Mouse (Mus musculus) CH12.LX (cell line): ENCODE results near the gene Arhgap35.

Experiments used
- CTCF ChIP-seq, 2 experiments: IDR thresholded peaks in 1 of 2; conservative IDR thresholded peaks in 1 of 2; 2 replicates each; pipeline ENCODE4 v1.5.1; 2011 to 2012; ENCODE audit warnings: low read depth in 2 of 2, low read length in 2 of 2, improper control_type of control experiment in 1 of 2, inconsistent platforms in 1 of 2, mild to moderate bottlenecking in 1 of 2, moderate library complexity in 1 of 2
- JUN ChIP-seq: IDR thresholded peaks from 2 replicates; pipeline ENCODE4 v1.6.1; 2011; ENCODE audit warnings: low read depth, mild to moderate bottlenecking, low read length, improper control_type of control experiment, moderate library complexity; ENCODE audit not compliant: insufficient read depth
- KAT2A ChIP-seq: IDR thresholded peaks from 2 replicates; pipeline ENCODE4 v1.6.1; 2012; ENCODE audit warnings: low read length, improper control_type of control experiment, inconsistent platforms; ENCODE audit not compliant: insufficient replicate concordance
- MYC ChIP-seq: IDR thresholded peaks from 2 replicates; pipeline ENCODE4 v1.6.1; 2011; ENCODE audit warnings: low read depth, mild to moderate bottlenecking, improper control_type of control experiment, low read length
- POLR2A ChIP-seq: IDR thresholded peaks from 2 replicates; pipeline ENCODE4 v1.6.1; 2011; ENCODE audit warnings: low read depth, mild to moderate bottlenecking, improper control_type of control experiment, low read length
- RAD21 ChIP-seq: IDR thresholded peaks from 2 replicates; pipeline ENCODE4 v1.6.1; 2011; ENCODE audit warnings: low read depth, mild to moderate bottlenecking, low read length, improper control_type of control experiment, moderate library complexity
- SIN3A ChIP-seq: IDR thresholded peaks from 2 replicates; pipeline ENCODE4 v1.6.1; 2012; ENCODE audit warnings: low read length, improper control_type of control experiment, inconsistent platforms
- TCF12 ChIP-seq: IDR thresholded peaks from 2 replicates; pipeline ENCODE4 v1.6.1; 2014; ENCODE audit warnings: low read depth, mild to moderate bottlenecking, inconsistent platforms, low read length, improper control_type of control experiment
- USF1 ChIP-seq: IDR thresholded peaks from 2 replicates; pipeline ENCODE4 v1.6.1; 2014; ENCODE audit warnings: low read depth, mild to moderate bottlenecking, inconsistent platforms, low read length, improper control_type of control experiment
- ZKSCAN1 ChIP-seq: IDR thresholded peaks from 2 replicates; pipeline ENCODE4 v1.6.1; 2012; ENCODE audit warnings: low read depth, inconsistent platforms, low read length, improper control_type of control experiment, borderline replicate concordance
- ZMIZ1 ChIP-seq: IDR thresholded peaks from 2 replicates; pipeline ENCODE4 v1.6.1; 2012; ENCODE audit warnings: low read depth, mild to moderate bottlenecking, inconsistent platforms, low read length, improper control_type of control experiment
- ZNF384 ChIP-seq: IDR thresholded peaks from 2 replicates; pipeline ENCODE4 v1.6.1; 2012; ENCODE audit warnings: low read depth, low read length, improper control_type of control experiment, inconsistent platforms

GRCm38 (mm10) chr7:16608961-16609360 is 5.8 kb downstream of the Arhgap35 start:
- no peak for TF ChIP-seq ZMIZ1
- no peak for TF ChIP-seq ZNF384
- TF ChIP-seq SIN3A = no peak
- TF ChIP-seq TCF12 = no peak
- TF ChIP-seq RAD21 = no peak
- no peak for TF ChIP-seq ZKSCAN1
- TF ChIP-seq KAT2A = no peak
- TF ChIP-seq JUN = no peak
- TF ChIP-seq MYC = no peak
- no peak for TF ChIP-seq USF1
- TF ChIP-seq CTCF (conservative IDR thresholded peaks at IDR 0.05 in 1 of 2, IDR thresholded peaks at IDR 0.05 in 1 of 2; ENCODE audit: low read depth in 2 of 2, low read length in 2 of 2) = no peak
- no peak for TF ChIP-seq POLR2A
